Mouse (Mus musculus): Measurements from ENCODE around the gene Oas1e.

The Oas1e gene

DNA sequence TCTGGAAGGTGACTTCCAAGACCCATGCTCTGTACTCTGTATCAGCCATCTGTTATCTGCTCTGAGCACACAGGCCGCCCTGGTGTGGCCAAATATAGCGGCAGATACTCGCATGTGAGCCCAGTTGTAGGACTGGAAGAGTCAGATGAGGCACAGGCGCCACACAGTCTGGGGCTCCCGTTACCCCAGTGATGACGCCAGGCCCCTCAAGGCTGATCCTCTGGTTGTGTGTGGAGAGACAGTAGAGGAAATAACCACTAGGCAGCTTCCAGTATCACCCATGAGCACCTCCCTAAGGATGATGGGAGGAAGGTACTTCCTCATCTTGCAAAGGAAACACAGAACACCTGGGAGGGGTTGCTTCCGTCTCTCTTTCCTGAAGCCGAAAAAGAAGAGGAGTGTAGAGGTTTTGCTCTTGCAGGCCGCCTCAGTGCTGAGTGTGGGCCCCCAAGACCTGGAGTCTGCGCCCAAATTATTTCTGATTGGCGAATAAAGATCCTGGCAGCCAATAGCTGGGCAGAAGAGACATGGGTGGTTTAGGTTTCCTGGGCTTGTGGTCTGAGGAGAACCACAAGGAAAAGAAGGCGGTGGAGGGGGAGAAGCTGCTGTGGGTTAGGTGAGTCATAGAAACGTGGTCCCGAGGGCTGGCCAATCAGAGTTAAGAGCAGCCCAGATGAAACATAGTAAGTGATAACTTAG lies 19.9 kb downstream of the Oas1e start:
- peak in 1 of 2 experiments; percentile 25 for DNase-seq

DNA sequence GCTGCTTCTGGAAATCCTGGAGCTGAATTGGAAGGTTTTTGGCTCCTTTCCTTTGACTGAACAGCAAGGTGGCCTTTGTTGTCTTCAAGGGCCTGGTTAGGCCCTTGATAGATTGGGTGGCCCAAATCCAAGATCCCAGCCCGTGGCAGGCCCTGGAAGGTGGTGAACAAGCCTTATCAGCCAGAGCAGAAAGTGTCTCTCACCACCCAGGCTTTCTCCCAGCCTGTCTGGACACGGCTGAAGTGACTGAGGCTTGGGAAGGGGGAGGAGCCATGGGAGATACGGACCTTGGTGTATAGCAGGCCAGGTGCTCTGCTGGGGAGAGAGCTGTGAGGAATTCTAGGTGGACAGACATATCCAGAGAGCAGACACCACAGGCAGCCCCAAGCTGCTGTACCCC lies 25.9 kb downstream of the Oas1e start:
- no peak for DNase-seq

GRCm38 (mm10) chr5:120765010-120765409 lies 30.3 kb downstream of the Oas1e start:
- DNase-seq, result no peak

- no peak for DNase-seq
Measured at GRCm38 (mm10) chr5:120761901-120762300, 33.4 kb downstream of the Oas1e start.

GRCm38 (mm10) chr5:120754215-120754614 lies 41.1 kb downstream of the Oas1e start:
- no peak for DNase-seq

DNA sequence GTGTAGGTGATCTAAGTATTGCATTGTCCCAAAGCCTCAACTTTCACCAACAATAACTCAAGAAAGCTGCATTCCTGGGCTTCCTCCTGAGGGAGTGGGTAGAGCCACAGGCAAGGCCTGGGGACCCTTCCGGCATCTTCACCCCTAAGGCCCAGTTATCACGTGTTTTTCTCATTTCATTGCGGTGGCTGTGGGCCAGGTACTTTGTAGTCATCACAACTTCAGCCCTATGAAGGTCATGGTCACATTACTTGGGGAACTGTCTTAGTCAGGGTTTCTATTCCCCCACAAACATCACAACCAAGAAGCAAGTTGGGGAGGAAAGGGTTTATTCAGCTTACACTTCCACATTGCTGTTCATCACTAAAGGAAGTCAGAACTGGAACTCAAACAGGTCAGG lies 42.5 kb downstream of the Oas1e start:
- no peak for DNase-seq

- DNase-seq, result no peak
Measured at GRCm38 (mm10) chr5:120751206-120751605, 44.1 kb downstream of the Oas1e start.

DNA sequence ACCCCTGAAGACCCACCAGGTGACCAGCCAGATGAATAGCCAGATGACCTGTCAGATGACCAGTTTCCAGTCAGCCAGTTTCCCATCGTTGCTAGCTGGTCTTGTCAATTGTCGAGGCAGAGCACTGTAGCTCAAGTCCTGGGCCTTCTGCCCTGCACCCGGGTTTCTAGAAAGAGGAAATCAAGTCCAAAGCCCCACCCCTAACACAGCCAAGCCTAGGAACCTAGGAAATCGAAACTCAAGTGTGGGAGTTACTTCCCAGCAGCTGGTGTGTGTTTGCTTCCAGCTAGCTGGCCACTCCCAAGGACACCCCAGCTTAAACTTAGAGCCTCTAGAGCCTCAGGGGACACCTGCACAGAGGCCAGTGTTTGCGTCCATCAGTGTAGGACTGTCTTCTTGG lies 45.6 kb downstream of the Oas1e start, which contains the start of gene Oas2:
Gene Oas2 (minus strand): TSS at position 166 of the 400 bp plus-strand sequence.
- no peak for DNase-seq

DNA sequence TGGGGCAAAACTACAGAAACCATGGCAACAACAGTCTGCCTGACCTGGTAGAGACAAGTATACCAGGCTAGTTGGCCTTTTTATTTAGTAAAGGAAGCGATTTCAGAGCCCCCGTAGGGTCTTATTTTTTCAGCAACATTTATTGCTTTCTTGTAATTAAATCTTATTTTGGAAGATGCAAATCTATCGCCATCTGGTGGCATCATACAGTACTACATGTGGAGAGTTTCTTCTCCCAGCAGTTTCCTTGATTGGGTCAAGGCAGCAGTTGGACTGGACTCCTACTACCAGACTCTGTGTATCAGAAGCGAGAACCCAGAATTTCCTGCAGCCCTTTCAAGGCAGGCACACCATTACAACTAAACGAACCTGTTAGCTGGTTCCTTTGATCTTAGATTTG lies 48.9 kb downstream of the Oas1e start:
- DNase-seq, result peak in 1 of 2 experiments; percentile 50

DNA sequence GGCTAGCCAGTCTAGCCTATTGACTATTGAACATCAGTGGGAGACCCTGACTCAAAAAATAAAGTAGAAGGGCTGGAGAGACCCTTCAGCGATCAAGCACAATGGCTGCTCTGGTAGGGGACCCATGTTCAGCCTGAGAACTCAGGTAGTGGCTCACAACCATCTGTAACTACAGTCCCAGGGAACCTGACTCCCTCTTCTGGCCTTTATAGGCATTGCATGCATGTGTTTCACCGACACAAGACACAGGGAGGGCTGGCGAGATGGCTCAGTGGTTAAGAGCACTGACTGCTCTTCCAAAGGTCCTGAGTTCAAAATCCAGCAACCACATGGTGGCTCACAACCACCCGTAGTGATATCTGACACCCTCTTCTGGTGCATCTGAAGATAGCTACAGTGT lies 53.2 kb downstream of the Oas1e start:
- peak in 1 of 2 experiments; percentile 53 for DNase-seq
